Mouse (Mus musculus) layer of hippocampus, adult 9-11 months (tissue): ENCODE measurements around the gene Bace2.

ENCODE experiments used
- DNase-seq: peaks from one replicate; pipeline ENCODE4 v3.0.0; 2022

Bace2 gene

GRCm38 (mm10) chr16:97402213-97402785, 45.8 kb downstream of the Bace2 start:
- no peak for DNase-seq

GRCm38 (mm10) chr16:97405476-97406012, 49.0 kb downstream of the Bace2 start:
- DNase-seq = no peak

GRCm38 (mm10) chr16:97417896-97418542, 61.5 kb downstream of the Bace2 start:
- DNase-seq = peak; percentile 39

GRCm38 (mm10) chr16:97418749-97419453, 62.4 kb downstream of the Bace2 start:
- DNase-seq = peak; percentile 17

GRCm38 (mm10) chr16:97421671-97422070, 65.1 kb downstream of the Bace2 start:
- DNase-seq = peak; percentile 21

GRCm38 (mm10) chr16:97423627-97424026, 67.1 kb downstream of the Bace2 start:
- no peak for DNase-seq

GRCm38 (mm10) chr16:97428026-97428425, 71.5 kb downstream of the Bace2 start:
- DNase-seq = no peak

- no peak for DNase-seq
Measured at GRCm38 (mm10) chr16:97430091-97430490, 73.5 kb downstream of the Bace2 start.

- DNase-seq = no peak
Measured at GRCm38 (mm10) chr16:97431328-97431727, 74.8 kb downstream of the Bace2 start.

GRCm38 (mm10) chr16:97434206-97434605, 77.7 kb downstream of the Bace2 start:
- DNase-seq = no peak

- no peak for DNase-seq
Measured at GRCm38 (mm10) chr16:97437448-97438056, 81.0 kb downstream of the Bace2 start.

GRCm38 (mm10) chr16:97438191-97438590, 81.6 kb downstream of the Bace2 start:
- no peak for DNase-seq

- DNase-seq = no peak
Measured at GRCm38 (mm10) chr16:97441967-97442366, 85.4 kb downstream of the Bace2 start.

- no peak for DNase-seq
Measured at GRCm38 (mm10) chr16:97443670-97444263, 87.2 kb downstream of the Bace2 start.

- DNase-seq = no peak
Measured at GRCm38 (mm10) chr16:97447386-97447785, 90.8 kb downstream of the Bace2 start.

- no peak for DNase-seq
Measured at GRCm38 (mm10) chr16:97459831-97460230, 103.3 kb downstream of the Bace2 start.

- DNase-seq = no peak
Measured at GRCm38 (mm10) chr16:97461271-97461670, 104.7 kb downstream of the Bace2 start.

GRCm38 (mm10) chr16:97462481-97463181, 106.1 kb downstream of the Bace2 start, which contains the start of gene Mx1:
Mx1 (minus strand) TSS chr16:97462907.
- no peak for DNase-seq

- DNase-seq = no peak
Measured at GRCm38 (mm10) chr16:97466182-97466957, 109.8 kb downstream of the Bace2 start.

GRCm38 (mm10) chr16:97467472-97467871, 110.9 kb downstream of the Bace2 start:
- no peak for DNase-seq

- DNase-seq = no peak
Measured at GRCm38 (mm10) chr16:97467993-97468791, 111.7 kb downstream of the Bace2 start.
